Mouse (Mus musculus) CD4-positive helper T cell, adult 2 months (primary cell): Measurements from ENCODE around the gene Gm17542.
"Not testable (repeated sequence)": the region's sequence is repeated elsewhere in the genome, so short reads cannot be mapped to it uniquely, and the experiment has no call there.

ENCODE experiments used
- DNase-seq: peaks from one replicate; pipeline ENCODE4 v3.0.0-alpha.2; 2012; ENCODE audit warnings: low read depth, missing footprints, low spot score

Gm17542 gene

GRCm38 (mm10) chr10:58718110-58718509, at the start of gene Gm17542:
Gm17542 (minus strand) TSS chr10:58718210.
- DNase-seq = not testable (repeated sequence)

- DNase-seq = no peak
Observed at GRCm38 (mm10) chr10:58739779-58740178, 21.8 kb upstream of the Gm17542 start.

DNA sequence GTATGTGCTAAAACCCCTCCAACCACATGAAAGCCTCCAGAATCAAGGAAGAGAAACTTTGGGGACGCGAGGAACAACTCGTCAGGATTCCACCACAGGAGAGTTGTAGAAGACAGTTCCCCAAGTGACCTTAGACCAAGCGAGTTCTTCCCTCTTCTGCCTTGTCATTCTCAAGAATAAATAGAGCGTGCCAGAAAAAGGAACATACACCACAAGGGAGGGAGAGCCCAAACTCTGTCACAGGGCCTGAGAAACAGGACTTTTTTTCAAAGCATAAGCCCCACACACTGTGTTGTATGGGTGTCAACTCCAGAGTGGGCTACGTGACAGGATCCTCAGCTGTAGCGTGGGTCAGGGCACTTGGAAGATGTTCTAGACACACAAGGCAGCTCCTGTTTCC, 20.1 kb upstream of the Gm17542 start:
- DNase-seq = no peak

GRCm38 (mm10) chr10:58714789-58715148, 3.2 kb downstream of the Gm17542 start:
- DNase-seq = no peak

DNA sequence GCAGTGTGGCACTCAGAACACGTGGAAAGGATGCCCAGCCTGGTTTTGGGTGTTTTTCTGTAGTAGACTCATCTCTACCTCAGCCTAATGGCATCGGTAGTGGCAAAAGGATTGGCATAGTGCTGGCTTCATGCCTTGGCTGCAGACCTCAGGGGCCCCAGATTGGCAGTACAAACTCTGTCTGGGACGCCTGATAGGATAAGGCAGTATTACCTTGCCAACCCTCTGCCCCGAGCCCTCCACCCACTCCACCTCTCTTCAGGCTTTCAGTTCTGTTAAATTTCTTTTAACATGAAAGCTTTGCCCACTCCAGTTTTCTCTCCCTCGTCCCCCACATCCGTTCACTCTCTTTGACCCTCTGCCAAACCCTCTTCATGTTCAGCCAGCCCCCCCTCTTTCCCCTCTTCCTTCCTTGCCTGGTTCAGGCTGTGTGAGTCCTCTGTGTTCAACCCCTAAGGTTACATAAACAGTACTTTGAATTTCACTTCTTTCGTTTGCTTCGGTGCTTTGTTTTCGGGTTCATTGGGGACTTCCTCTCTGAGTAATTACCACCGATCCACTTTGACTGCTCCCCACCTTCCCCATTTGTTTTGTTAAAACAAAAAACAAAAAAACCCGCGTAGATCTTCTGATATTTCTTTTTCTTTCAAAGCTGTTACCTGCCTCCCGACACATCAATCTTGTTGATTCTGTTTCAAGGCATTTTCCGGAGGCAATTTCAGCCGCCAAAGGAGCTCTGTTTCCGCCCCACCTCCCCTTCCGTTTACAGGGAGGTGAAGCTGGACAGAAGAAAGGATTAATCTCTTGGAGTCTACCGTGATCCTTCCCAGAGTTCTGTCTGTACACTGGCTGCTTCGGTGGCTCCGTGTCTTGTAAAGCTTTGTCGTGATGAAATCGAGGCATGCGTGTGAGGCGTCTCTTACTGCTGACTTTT, 3.9 kb downstream of the Gm17542 start:
- DNase-seq = peak; percentile 39

GRCm38 (mm10) chr10:58713225-58713624, 4.8 kb downstream of the Gm17542 start:
- no peak for DNase-seq

- no peak for DNase-seq
Observed at GRCm38 (mm10) chr10:58709021-58709420, 9.0 kb downstream of the Gm17542 start.

DNA sequence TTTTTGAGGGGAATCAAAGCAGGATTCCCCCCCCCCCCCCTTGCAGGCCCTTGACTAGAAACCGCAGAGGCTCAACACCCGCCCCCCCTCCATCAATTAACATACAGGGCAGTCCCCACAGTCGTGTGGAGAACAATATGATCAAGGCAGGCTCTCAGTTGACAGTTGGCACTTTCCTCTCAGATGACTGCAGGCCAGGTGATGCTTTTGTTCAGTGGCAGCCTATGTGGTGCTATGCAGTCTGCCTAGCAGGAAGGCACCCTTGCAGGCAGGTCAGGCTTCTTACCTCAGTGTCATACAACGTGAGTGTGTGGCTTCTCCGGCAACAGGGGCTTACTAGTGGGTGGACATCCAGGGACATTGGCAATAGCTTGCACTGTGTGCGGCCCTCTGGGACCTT, 17.4 kb downstream of the Gm17542 start:
- DNase-seq = no peak

- no peak for DNase-seq
Observed at GRCm38 (mm10) chr10:58700160-58700559, 17.9 kb downstream of the Gm17542 start.

GRCm38 (mm10) chr10:58698955-58699354, 19.1 kb downstream of the Gm17542 start:
- DNase-seq = no peak

DNA sequence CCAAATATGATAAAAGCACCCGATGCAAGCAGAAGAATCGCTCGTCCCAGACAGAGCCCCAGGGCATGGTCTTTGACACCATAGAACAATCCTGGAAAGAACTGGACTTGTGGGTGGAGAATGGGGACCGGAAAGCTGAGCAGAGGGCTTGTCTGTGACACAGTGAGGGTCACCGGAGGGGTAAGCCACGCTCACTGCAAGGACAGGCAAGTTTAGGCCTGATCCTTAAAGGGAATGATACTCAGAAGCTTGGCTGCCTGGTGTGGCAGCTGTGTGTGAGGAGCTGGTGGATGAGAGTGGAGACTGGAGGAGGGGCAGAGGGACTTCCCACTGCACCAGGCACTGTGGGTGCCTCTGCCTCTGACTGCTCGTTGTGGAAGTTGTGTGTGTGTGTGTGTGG, 27.0 kb downstream of the Gm17542 start:
- no peak for DNase-seq

DNA sequence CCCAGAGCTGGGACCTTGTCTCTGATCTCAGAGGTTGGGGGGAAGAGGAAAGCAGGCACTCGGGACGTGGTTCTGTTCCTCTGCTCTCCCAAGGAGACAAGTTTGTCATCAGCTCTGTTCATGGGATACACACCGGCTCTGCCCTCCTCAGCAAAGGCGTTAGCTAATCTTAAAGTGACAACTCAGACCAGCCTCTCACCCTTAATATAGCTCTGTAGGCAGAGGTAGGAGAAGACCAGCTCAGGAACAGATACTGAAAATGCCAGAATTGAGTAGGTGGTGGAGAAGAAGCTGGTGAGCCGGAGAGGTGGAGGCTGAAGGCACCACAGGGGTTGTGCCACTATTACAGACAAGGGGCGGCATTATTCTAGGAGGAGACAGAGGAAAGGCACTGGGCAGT, 38.7 kb downstream of the Gm17542 start:
- DNase-seq = no peak

DNA sequence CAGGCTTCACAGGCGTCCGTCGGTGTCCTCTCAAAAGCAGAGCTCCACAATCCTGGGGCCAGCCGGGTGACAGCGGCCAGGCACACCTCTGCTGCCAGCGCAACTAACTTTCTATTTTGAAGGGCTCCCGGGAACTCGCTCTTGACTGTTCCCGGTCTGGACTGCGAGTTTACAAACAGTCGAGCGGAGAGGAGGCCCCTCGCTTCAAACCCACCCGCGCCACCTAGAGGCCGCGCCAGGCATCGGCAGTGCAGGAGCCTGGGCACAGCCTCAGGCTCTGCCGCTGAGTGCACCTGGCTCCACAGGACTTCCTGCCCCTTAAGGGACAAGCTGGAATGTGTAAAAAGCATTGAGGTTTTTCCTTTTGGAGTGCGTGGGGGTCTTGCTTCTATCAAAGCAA, 42.5 kb downstream of the Gm17542 start, which contains the start of gene Edar:
Edar (minus strand) TSS at position 122 of the 400 bp plus-strand sequence.
- peak; percentile 45 for DNase-seq

DNA sequence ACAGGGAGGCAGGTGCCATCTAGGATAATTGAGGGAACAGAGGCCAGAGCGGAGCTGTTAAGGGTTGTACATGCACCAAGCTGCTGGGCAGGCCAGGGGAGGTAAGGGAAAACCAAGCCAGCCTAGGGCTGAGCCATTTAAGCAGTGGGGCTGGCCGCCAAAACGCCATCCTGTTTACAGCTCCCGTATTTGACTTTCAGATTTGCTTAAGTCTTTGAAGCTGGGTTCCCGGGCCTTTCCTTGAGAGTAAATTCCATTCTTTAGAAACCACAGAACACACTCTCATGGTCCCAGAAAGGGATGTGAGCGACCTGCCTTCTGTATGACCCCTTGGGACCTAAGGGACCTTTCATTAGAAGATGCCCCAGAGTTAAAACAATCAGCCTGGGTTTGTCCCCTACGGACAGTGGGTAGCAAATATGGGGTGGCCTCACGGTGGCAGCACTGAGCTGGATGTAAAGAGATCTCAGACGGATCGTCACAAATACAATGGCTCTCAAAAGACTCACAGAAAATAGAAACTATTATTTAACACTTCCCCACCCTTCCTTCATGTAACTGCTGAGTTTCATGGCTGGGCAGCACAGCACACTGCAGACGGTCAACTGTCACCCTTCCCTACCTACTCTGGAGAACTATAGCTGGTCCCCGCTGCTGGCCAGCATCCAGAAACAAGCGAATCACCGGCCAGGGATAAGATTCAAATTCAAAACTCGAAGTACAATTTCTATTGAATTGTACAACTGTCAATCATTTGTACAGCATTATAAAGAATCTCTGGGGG, 44.5 kb downstream of the Gm17542 start:
- DNase-seq = peak; percentile 35

- DNase-seq = no peak
Observed at GRCm38 (mm10) chr10:58672557-58673277, 45.3 kb downstream of the Gm17542 start.

GRCm38 (mm10) chr10:58663868-58664267, 54.1 kb downstream of the Gm17542 start:
- DNase-seq = no peak
